Mouse (Mus musculus): ENCODE results near the gene Sap30l.
A peak's percentile ranks its signal among the peaks of the same experiment; 100 is the strongest.

Gene Sap30l

GRCm38 (mm10) chr11:57829871-57830775, 28.7 kb downstream of the Sap30l start:
- no peak for TF ChIP-seq NANOG (IDR thresholded peaks at IDR 0.05; ENCODE audit: borderline replicate concordance, low read length)
- no peak for TF ChIP-seq CTCF (conservative IDR thresholded peaks at IDR 0.05; ENCODE audit: low read length)
- no peak for TF ChIP-seq POU5F1 (IDR thresholded peaks at IDR 0.05; ENCODE audit: borderline replicate concordance, low read length)
- H3K9me3 ChIP-seq (ENCODE audit: low read length), result no peaks in the 10 kb centered on the region
- H3K4me1 ChIP-seq (replicated peaks; ENCODE audit: low read depth, low read length), result peaks cover 70% of the 10 kb centered on the region
- peaks cover 92% of the 10 kb centered on the region for H3K27me3 ChIP-seq (ENCODE audit: insufficient read depth, low read length)
- no peaks in the 10 kb centered on the region for H3K36me3 ChIP-seq (ENCODE audit: insufficient read depth, low read length)
- H3K4me3 ChIP-seq (replicated peaks; ENCODE audit: low read length), result peak overlapping the region; percentile 32

- no peak for TF ChIP-seq CTCF (conservative IDR thresholded peaks at IDR 0.05; ENCODE audit: low read length)
- TF ChIP-seq NANOG (IDR thresholded peaks at IDR 0.05; ENCODE audit: borderline replicate concordance, low read length), result no peak
- no peak for TF ChIP-seq POU5F1 (IDR thresholded peaks at IDR 0.05; ENCODE audit: borderline replicate concordance, low read length)
- Histone ChIP-seq H3K4me3 (replicated peaks; ENCODE audit: low read length) (peak overlapping the region; percentile 66), H3K9me3 (ENCODE audit: low read length) (no peaks in the 10 kb centered on the region), H3K27me3 (ENCODE audit: insufficient read depth, low read length) (peaks cover 99% of the 10 kb centered on the region), H3K36me3 (ENCODE audit: insufficient read depth, low read length) (no peaks in the 10 kb centered on the region), H3K4me1 (replicated peaks; ENCODE audit: low read depth, low read length) (peaks cover 71% of the 10 kb centered on the region)
These were observed 29.9 kb downstream of the Sap30l start for GRCm38 (mm10) chr11:57831281-57831781.

GRCm38 (mm10) chr11:57831861-57832260, 30.4 kb downstream of the Sap30l start:
- Histone ChIP-seq H3K4me3 (replicated peaks; ENCODE audit: low read length) (peak overlapping the region; percentile 66), H3K36me3 (ENCODE audit: insufficient read depth, low read length) (no peaks in the 10 kb centered on the region), H3K4me1 (replicated peaks; ENCODE audit: low read depth, low read length) (peaks cover 75% of the 10 kb centered on the region), H3K9me3 (ENCODE audit: low read length) (no peaks in the 10 kb centered on the region), H3K27me3 (ENCODE audit: insufficient read depth, low read length) (peaks cover 99% of the 10 kb centered on the region)
- no peak for TF ChIP-seq POU5F1 (IDR thresholded peaks at IDR 0.05; ENCODE audit: borderline replicate concordance, low read length)
- TF ChIP-seq NANOG (IDR thresholded peaks at IDR 0.05; ENCODE audit: borderline replicate concordance, low read length), result no peak
- no peak for TF ChIP-seq CTCF (conservative IDR thresholded peaks at IDR 0.05; ENCODE audit: low read length)

GRCm38 (mm10) chr11:57832552-57833201, 31.2 kb downstream of the Sap30l start, which contains the start of gene Hand1:
Gene Hand1 (minus strand): TSS chr11:57832818.
- no peaks in the 10 kb centered on the region for H3K9me3 ChIP-seq (ENCODE audit: low read length)
- H3K36me3 ChIP-seq (ENCODE audit: insufficient read depth, low read length), result no peaks in the 10 kb centered on the region
- TF ChIP-seq CTCF (conservative IDR thresholded peaks at IDR 0.05; ENCODE audit: low read length) (no peak), NANOG (IDR thresholded peaks at IDR 0.05; ENCODE audit: borderline replicate concordance, low read length) (no peak), POU5F1 (IDR thresholded peaks at IDR 0.05; ENCODE audit: borderline replicate concordance, low read length) (no peak)
- peaks cover 74% of the 10 kb centered on the region for H3K4me1 ChIP-seq (replicated peaks; ENCODE audit: low read depth, low read length)
- H3K4me3 ChIP-seq (replicated peaks; ENCODE audit: low read length), result peak within 1 kb of the TSS; percentile 66
- peaks cover 98% of the 10 kb centered on the region for H3K27me3 ChIP-seq (ENCODE audit: insufficient read depth, low read length)

GRCm38 (mm10) chr11:57833296-57833977, 32.0 kb downstream of the Sap30l start:
- no peaks in the 10 kb centered on the region for H3K36me3 ChIP-seq (ENCODE audit: insufficient read depth, low read length)
- peaks cover 97% of the 10 kb centered on the region for H3K27me3 ChIP-seq (ENCODE audit: insufficient read depth, low read length)
- no peaks in the 10 kb centered on the region for H3K9me3 ChIP-seq (ENCODE audit: low read length)
- peaks cover 73% of the 10 kb centered on the region for H3K4me1 ChIP-seq (replicated peaks; ENCODE audit: low read depth, low read length)
- H3K4me3 ChIP-seq (replicated peaks; ENCODE audit: low read length), result no peak overlapping the region; the same call in 1 of the 2 replicates
- TF ChIP-seq NANOG (IDR thresholded peaks at IDR 0.05; ENCODE audit: borderline replicate concordance, low read length) (no peak), CTCF (conservative IDR thresholded peaks at IDR 0.05; ENCODE audit: low read length) (no peak), POU5F1 (IDR thresholded peaks at IDR 0.05; ENCODE audit: borderline replicate concordance, low read length) (no peak)

DNA sequence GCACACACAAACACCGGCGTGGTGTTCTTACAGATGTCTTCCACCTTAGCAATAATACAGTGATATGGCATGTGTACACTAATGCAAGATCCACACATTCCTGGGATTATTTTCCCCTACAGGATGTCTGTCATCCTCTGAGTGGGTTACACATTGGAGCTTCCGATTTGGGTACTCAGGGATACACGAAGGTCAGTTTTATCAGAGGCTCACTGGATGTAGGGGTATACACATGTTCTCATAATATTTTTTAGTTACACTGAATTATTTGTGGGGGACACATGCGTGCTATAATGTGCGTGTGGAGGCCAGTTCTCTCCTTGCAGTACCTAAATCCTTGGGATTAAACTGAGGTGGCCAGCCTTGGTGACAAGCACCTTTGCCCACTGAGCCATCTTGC, 32.6 kb downstream of the Sap30l start:
- TF ChIP-seq NANOG (IDR thresholded peaks at IDR 0.05; ENCODE audit: borderline replicate concordance, low read length) (no peak), POU5F1 (IDR thresholded peaks at IDR 0.05; ENCODE audit: borderline replicate concordance, low read length) (no peak), CTCF (conservative IDR thresholded peaks at IDR 0.05; ENCODE audit: low read length) (no peak)
- Histone ChIP-seq H3K4me3 (replicated peaks; ENCODE audit: low read length) (no peak overlapping the region), H3K36me3 (ENCODE audit: insufficient read depth, low read length) (no peaks in the 10 kb centered on the region), H3K4me1 (replicated peaks; ENCODE audit: low read depth, low read length) (peaks cover 68% of the 10 kb centered on the region), H3K9me3 (ENCODE audit: low read length) (no peaks in the 10 kb centered on the region), H3K27me3 (ENCODE audit: insufficient read depth, low read length) (peaks cover 93% of the 10 kb centered on the region)

- Histone ChIP-seq H3K4me1 (replicated peaks; ENCODE audit: low read depth, low read length) (peaks cover 55% of the 10 kb centered on the region), H3K4me3 (replicated peaks; ENCODE audit: low read length) (no peak overlapping the region), H3K9me3 (ENCODE audit: low read length) (no peaks in the 10 kb centered on the region), H3K36me3 (ENCODE audit: insufficient read depth, low read length) (no peaks in the 10 kb centered on the region), H3K27me3 (ENCODE audit: insufficient read depth, low read length) (peaks cover 93% of the 10 kb centered on the region)
- TF ChIP-seq CTCF (conservative IDR thresholded peaks at IDR 0.05; ENCODE audit: low read length) (no peak), NANOG (IDR thresholded peaks at IDR 0.05; ENCODE audit: borderline replicate concordance, low read length) (no peak)
These were observed 33.9 kb downstream of the Sap30l start for GRCm38 (mm10) chr11:57835331-57835730.

DNA sequence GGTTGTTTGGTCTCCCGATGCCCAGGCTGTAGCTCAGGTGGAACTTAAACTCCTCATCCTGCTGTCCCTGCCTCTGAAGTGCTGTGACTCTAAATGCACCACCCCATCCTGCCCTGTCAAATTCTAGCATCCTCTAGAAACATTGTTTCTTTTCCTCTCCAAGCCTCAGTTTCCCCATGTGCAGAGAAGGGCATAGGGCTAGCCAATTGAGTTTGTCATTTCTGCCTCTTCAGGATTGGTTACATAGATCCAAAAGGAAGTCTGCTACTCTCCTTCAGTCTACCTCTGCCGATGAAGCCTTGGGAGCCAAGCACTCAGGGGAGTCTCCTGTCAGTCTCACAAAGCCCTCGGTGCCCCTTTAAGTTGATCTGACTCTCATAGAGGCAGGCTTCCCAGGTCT, 34.5 kb downstream of the Sap30l start:
- peaks cover 92% of the 10 kb centered on the region for H3K27me3 ChIP-seq (ENCODE audit: insufficient read depth, low read length)
- TF ChIP-seq NANOG (IDR thresholded peaks at IDR 0.05; ENCODE audit: borderline replicate concordance, low read length) (no peak), POU5F1 (IDR thresholded peaks at IDR 0.05; ENCODE audit: borderline replicate concordance, low read length) (no peak), CTCF (conservative IDR thresholded peaks at IDR 0.05; ENCODE audit: low read length) (no peak)
- no peaks in the 10 kb centered on the region for H3K9me3 ChIP-seq (ENCODE audit: low read length)
- H3K36me3 ChIP-seq (ENCODE audit: insufficient read depth, low read length), result no peaks in the 10 kb centered on the region
- H3K4me3 ChIP-seq (replicated peaks; ENCODE audit: low read length), result no peak overlapping the region
- H3K4me1 ChIP-seq (replicated peaks; ENCODE audit: low read depth, low read length), result peaks cover 54% of the 10 kb centered on the region

Measured in E14TG2a.4 (cell line).